Mouse (Mus musculus) embryonic facial prominence, embryonic 11.5 days (tissue): Measurements from ENCODE around the gene Nodal. TPM values are rescaled to one million over a fixed set of nuclear protein-coding genes. Genes with fewer than 3 reads are reported as not detected.

Experiments used
- ATAC-seq: fragments of 200-750 bp; cut with Nextera tagmentation; replicated peaks from 2 replicates; pipeline ENCODE4 v1.8.0; 2017; ENCODE audit warnings: low read depth; ENCODE audit not compliant: insufficient number of reproducible peaks, low FRiP score, low TSS enrichment
- DNase-seq: peaks from one replicate; pipeline ENCODE4 v3.0.0-alpha.2; 2015; ENCODE audit warnings: low spot score
- H3K27ac ChIP-seq: fragments of 300-500 bp; sonication (generic); replicated peaks from 2 replicates; pipeline ENCODE4 v1.5.1; 2014; ENCODE audit warnings: mild to moderate bottlenecking, low read depth, low read length, control low read depth
- H3K27me3 ChIP-seq: fragments of 300-500 bp; sonication (generic); 2 replicates; pipeline ENCODE4 v1.6.1; 2014; ENCODE audit warnings: mild to moderate bottlenecking, low read length, moderate library complexity, mixed read lengths; ENCODE audit not compliant: control insufficient read depth, insufficient read depth
- H3K36me3 ChIP-seq: fragments of 300-500 bp; sonication (generic); replicated peaks from 2 replicates; pipeline ENCODE4 v1.6.1; 2014; ENCODE audit warnings: low read depth, mild to moderate bottlenecking, low read length, moderate library complexity, mixed read lengths; ENCODE audit not compliant: control insufficient read depth, insufficient read depth
- H3K4me1 ChIP-seq: fragments of 300-500 bp; sonication (generic); 2 replicates; pipeline ENCODE4 v1.6.1; 2014; ENCODE audit warnings: low read length, mixed read lengths; ENCODE audit not compliant: control insufficient read depth, insufficient read depth
- H3K4me2 ChIP-seq: fragments of 300-500 bp; sonication (generic); 2 replicates; pipeline ENCODE4 v1.6.1; 2014; ENCODE audit warnings: low read depth, mild to moderate bottlenecking, control low read depth, low read length, moderate library complexity
- H3K4me3 ChIP-seq: fragments of 300-500 bp; sonication (generic); 2 replicates; pipeline ENCODE4 v1.5.1; 2014; ENCODE audit warnings: low read depth, low read length, control low read depth
- H3K9ac ChIP-seq: fragments of 300-500 bp; sonication (generic); replicated peaks from 2 replicates; pipeline ENCODE4 v1.6.1; 2014; ENCODE audit warnings: mild to moderate bottlenecking, control low read depth, low read length
- H3K9me3 ChIP-seq: fragments of 300-500 bp; sonication (generic); replicated peaks from 2 replicates; pipeline ENCODE4 v1.6.1; 2016; ENCODE audit warnings: mild to moderate bottlenecking, low read length, inconsistent platforms, mixed read lengths; ENCODE audit not compliant: control insufficient read depth
- WGBS: fragments of 180-500 bp; shearing (Covaris S2); extraction: QIAGEN DNeasy Blood & Tissue Kit; methylation state at CpG from one replicate; pipeline ENCODE4 v1.1.7; 2014; 5-methylcytosine and 5-hydroxymethylcytosine counted together
- polyA plus RNA-seq: library from polyadenylated mRNA; unstranded; fragments of >200 nt; fragmentation: Nextera tagmentation; extraction: Ambion mirVana; gene quantifications from 2 replicates; pipeline ENCODE4 v1.2.1, GENCODE M21; 2014

Gene Nodal
- polyA plus RNA-seq, 1 experiment from 2014 or later = 0.20 TPM

GRCm38 (mm10) chr10:61385174-61385573 is 32.6 kb upstream of the Nodal start:
- DNase-seq (no peak), ATAC-seq (no peak)
- Histone ChIP-seq H3K9me3 (no peaks in the 10 kb centered on the region), H3K9ac (no peak overlapping the region), H3K4me1 (peaks cover 4% of the 10 kb centered on the region; the same call in 1 of the 2 replicates), H3K27me3 (no peaks in the 10 kb centered on the region), H3K36me3 (no peaks in the 10 kb centered on the region), H3K4me2 (no peak overlapping the region), H3K4me3 (no peak overlapping the region), H3K27ac (no peak overlapping the region)
- 75% methylated on average over 6 of the region's 6 CpGs for WGBS

- no peak for ATAC-seq
- no peak for DNase-seq
- Histone ChIP-seq H3K9ac (no peak overlapping the region), H3K9me3 (no peaks in the 10 kb centered on the region), H3K27me3 (no peaks in the 10 kb centered on the region), H3K4me2 (no peak overlapping the region), H3K36me3 (no peaks in the 10 kb centered on the region), H3K4me1 (peaks cover 4% of the 10 kb centered on the region; the same call in 1 of the 2 replicates), H3K4me3 (no peak overlapping the region), H3K27ac (no peak overlapping the region)
- 78% methylated on average over 6 of the region's 6 CpGs for WGBS
Measured at GRCm38 (mm10) chr10:61386284-61386683, 31.5 kb upstream of the Nodal start.

GRCm38 (mm10) chr10:61389020-61389419 is 28.8 kb upstream of the Nodal start:
- Histone ChIP-seq H3K9me3 (no peaks in the 10 kb centered on the region), H3K4me2 (no peak overlapping the region), H3K4me3 (no peak overlapping the region), H3K4me1 (no peaks in the 10 kb centered on the region), H3K9ac (no peak overlapping the region), H3K27me3 (no peaks in the 10 kb centered on the region), H3K27ac (no peak overlapping the region), H3K36me3 (no peaks in the 10 kb centered on the region)
- ATAC-seq (no peak), DNase-seq (no peak)
- WGBS = 55% methylated on average over 5 of the region's 5 CpGs

- Histone ChIP-seq H3K27ac (no peak overlapping the region), H3K4me2 (no peak overlapping the region), H3K4me3 (no peak overlapping the region), H3K4me1 (no peaks in the 10 kb centered on the region), H3K36me3 (no peaks in the 10 kb centered on the region), H3K9me3 (no peaks in the 10 kb centered on the region), H3K27me3 (no peaks in the 10 kb centered on the region), H3K9ac (no peak overlapping the region)
- ATAC-seq = no peak
- 80% methylated on average over 2 of the region's 2 CpGs for WGBS
- no peak for DNase-seq
Measured at GRCm38 (mm10) chr10:61390148-61390547, 27.6 kb upstream of the Nodal start.

GRCm38 (mm10) chr10:61392584-61392983 is 25.2 kb upstream of the Nodal start:
- Histone ChIP-seq H3K4me3 (no peak overlapping the region), H3K27ac (no peak overlapping the region), H3K4me1 (no peaks in the 10 kb centered on the region), H3K27me3 (no peaks in the 10 kb centered on the region), H3K9me3 (no peaks in the 10 kb centered on the region), H3K36me3 (no peaks in the 10 kb centered on the region), H3K9ac (no peak overlapping the region), H3K4me2 (no peak overlapping the region)
- ATAC-seq = no peak
- DNase-seq = no peak
- 51% methylated on average over 4 of the region's 4 CpGs for WGBS

- Histone ChIP-seq H3K9ac (no peak overlapping the region), H3K4me1 (no peaks in the 10 kb centered on the region), H3K36me3 (no peaks in the 10 kb centered on the region), H3K27ac (peak overlapping the region; percentile 4; the same call in 1 of the 2 replicates), H3K9me3 (no peaks in the 10 kb centered on the region), H3K4me3 (no peak overlapping the region), H3K4me2 (no peak overlapping the region), H3K27me3 (no peaks in the 10 kb centered on the region)
- DNase-seq = no peak
- 8% methylated on average over 9 of the region's 9 CpGs for WGBS
- ATAC-seq = no peak
Measured at GRCm38 (mm10) chr10:61394476-61395136, 23.2 kb upstream of the Nodal start.

- H3K4me3 ChIP-seq = no peak overlapping the region
- H3K9me3 ChIP-seq = no peaks in the 10 kb centered on the region
- DNase-seq = no peak
- WGBS = 43% methylated on average over 3 of the region's 3 CpGs
- H3K9ac ChIP-seq = no peak overlapping the region
- H3K27ac ChIP-seq = no peak overlapping the region
- H3K27me3 ChIP-seq = no peaks in the 10 kb centered on the region
- ATAC-seq = no peak
- no peaks in the 10 kb centered on the region for H3K4me1 ChIP-seq
- H3K36me3 ChIP-seq = no peaks in the 10 kb centered on the region
- no peak overlapping the region for H3K4me2 ChIP-seq
Measured at GRCm38 (mm10) chr10:61398125-61398524, 19.6 kb upstream of the Nodal start.

- peak; percentile 57; the same call in 1 of the 2 replicates for ATAC-seq
- H3K27me3 ChIP-seq = no peaks in the 10 kb centered on the region
Measured at GRCm38 (mm10) chr10:61399156-61399734, 18.5 kb upstream of the Nodal start.

More at GRCm38 (mm10) chr10:61399156-61399734, 18.5 kb upstream of the Nodal start:
- Histone ChIP-seq H3K27ac (no peak overlapping the region), H3K4me1 (no peaks in the 10 kb centered on the region), H3K9me3 (no peaks in the 10 kb centered on the region), H3K9ac (no peak overlapping the region), H3K4me2 (no peak overlapping the region; the same call in 1 of the 2 replicates), H3K36me3 (no peaks in the 10 kb centered on the region), H3K4me3 (no peak overlapping the region)
- peak; percentile 91 for DNase-seq
- WGBS = 23% methylated on average over 13 of the region's 13 CpGs
